Mouse (Mus musculus): ENCODE measurements around the gene Ccdc148.

Gene Ccdc148

DNA sequence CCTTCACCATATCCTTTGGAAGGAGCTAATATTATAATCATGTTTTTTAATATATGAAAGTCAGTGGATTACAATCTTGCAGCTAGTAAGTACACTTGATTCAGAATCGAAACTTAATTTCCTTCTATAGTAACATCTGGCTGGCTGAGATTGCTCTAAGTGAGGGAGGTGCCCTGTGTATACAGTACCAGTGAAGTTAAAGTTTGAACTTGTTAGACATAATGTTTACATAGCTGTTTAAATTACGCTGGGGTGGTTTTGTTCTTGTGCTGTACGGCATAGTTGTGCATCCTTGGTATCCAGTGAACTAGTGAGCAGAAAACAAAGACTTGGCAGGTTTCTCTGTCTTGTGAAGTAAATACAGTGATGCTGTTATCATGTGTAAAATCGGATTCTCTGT is 18.5 kb upstream of the Ccdc148 start:
- DNase-seq = no peak

DNA sequence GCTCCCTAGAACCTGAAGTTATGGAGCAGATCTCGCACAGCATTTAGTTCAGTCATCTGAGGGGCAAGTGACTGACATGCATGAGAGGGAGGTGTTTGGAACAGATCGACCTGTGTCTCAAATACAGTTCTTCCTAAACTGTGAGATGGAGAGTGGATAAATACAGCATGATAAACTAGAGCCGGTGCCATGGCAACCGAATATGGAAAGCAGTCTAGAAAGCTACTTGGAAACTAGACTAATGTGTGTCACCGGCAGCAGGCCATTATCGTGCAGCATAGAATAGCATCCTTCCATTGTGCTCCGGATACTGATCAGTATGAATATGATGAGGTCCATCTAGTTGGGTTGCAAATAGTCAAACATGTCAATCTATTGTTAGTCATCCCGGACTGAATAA is 17.7 kb upstream of the Ccdc148 start:
- no peak for DNase-seq

DNA sequence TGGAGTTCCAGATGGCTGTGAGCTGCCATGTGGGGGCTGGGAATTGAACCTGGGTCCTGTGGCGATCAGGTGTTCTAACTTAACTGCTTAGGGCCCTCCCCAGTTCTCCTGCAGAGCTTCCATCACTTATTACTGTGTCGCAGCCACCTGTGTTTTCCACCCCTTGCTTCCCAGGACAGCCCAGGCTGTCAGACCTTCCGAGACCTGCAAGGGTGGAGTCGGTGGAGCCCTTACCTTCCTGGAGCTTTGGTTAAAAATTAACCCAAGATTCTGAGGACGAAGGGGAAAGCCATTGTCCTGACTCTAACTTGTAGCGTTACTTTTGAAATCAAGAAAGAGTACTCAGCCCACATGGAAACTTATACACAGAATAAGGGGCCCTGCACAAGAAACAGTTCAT is 15.4 kb upstream of the Ccdc148 start:
- peak; percentile 51 to 64 for DNase-seq

DNA sequence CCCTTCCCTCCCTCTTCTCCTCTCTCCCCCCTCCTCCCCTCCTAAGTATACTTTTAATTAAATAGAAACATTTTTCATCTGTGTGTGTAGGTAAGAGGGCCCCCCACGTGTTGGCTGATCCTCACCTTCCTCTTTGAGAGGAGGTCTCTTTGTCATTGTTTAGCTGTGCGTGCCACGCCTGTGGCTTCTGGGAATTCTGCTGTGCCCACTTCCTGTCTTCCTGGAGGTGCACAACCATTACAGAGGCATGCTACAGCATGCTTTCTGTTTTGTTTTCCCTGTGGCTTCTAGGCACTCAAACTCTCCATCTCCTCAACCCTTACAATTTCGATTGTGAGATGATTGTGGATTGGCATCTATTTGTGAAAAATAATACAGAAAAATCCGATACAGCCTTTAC is 11.1 kb upstream of the Ccdc148 start:
- DNase-seq = peak in 1 of 2 experiments; percentile 12

DNA sequence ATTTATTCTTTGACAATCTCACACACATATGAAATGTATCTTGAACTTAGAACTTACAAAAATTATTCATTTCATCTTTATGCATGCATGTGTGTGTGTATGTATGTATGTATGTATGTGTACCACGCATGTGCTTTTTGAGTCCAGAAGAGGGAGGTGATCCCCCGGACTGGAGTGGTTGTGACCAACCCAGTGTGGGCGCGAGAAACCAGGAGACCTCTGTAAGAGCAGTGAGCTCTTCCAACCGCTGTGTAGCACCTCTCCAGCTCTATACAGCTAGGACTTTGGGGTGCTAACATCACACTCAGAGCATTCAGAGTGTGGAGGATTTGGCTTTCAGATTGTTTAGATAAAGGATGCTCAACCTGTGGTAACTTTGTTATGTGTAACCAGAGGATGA is 10.1 kb upstream of the Ccdc148 start:
- no peak for DNase-seq

DNA sequence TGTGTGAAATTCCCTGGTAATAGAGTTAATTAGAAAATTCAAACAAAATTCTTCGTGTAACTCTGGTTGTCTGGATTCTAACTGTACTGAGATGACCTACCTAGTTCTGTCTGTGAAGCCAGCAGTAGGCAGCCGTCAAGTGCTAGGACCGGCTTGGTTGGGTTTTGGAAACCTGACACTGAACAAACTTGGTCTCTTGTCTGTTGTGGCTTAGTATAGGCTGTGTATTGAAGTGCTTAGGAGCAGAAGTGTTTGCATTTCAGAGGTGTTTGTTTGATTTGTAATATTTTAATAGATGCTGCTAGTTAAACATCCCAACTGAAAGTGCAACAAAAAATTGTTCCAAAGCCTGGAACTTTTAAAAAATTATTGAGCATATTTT is 9.7 kb upstream of the Ccdc148 start:
- DNase-seq = peak in 1 of 2 experiments; percentile 7

DNA sequence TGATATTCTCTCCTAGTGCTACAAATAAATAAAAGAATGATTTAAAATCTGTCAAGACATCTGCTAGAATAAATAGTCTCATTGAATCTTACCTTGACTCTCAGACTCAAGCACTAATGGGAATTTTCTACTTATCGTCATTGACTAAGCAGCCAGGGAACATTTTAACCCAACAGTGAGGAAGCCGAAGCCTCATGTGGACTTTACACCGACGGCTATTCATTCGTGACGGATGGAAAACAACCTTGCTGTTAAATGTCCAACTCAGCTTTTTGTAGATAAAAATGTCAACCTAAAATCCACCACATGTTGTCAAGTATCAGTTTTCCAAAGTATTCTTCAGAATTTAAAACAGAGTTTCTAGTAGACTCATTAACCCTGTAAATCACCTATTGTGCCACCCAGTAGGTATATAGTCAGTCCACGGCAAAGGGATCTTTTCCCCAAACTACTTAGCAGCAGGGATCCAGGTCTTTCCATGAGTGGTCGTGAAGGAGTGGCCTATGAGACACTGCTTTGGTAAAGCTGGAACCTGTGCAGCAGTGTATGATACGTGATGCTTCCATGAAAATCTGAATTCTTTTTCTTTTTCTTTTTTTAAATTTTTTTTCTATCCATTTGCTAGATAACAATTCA is 9.2 kb upstream of the Ccdc148 start:
- peak; percentile 64 to 77 for DNase-seq

DNA sequence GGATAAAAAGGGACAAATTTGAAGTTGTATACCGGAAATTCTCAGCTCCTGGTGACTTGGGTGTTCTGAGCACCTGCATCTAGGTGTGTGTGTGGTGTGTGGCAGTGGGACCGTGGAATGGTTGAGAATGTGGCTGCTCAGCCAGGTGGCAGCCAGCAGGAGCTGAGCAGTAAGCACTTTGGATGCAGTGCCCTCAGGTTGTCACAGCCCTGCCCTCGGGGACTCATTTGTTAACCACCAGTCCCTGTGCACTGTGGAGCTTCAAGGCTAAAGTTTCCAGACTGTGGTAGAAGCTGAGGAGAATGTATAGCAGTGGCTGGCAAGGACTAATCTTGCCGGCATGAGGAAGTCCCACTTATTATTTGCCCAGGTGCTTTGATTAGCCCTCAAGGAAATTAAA is 7.3 kb upstream of the Ccdc148 start:
- no peak for DNase-seq

DNA sequence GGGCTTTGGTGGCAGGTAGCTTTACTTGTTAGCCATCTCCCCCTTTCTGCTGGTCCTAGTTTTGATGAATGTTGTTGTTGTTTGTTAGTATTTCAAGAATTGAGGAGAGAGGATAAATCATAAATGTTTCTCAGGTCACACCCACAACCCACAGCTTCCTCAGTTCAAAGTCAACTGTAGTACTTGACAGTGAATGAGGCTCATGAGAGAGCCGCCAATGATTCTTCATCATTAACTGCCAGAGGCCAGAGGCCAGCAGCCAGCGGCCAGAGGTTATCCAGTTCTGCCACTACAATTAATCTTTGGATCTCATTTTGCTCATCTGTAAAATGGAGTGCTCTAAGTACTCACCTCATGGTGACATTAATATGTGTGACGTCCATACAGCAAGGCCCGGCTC is 6.5 kb upstream of the Ccdc148 start:
- peak; percentile 60 to 71 for DNase-seq

DNA sequence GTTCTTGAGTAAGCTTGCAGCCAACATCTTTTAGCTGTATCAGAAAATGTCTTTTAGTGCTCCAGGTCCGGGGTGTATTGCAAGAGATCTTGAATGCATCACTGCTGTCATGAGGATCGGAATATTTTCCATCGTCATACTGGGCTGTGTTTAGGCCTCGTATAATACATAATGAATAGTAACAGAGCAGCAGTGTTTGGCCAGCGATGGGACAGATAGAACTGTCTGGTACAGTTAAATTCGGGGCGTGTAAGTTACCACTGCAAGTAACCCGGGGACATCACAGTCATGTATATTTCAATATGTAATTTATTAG is 1.8 kb upstream of the Ccdc148 start:
- DNase-seq = no peak

DNA sequence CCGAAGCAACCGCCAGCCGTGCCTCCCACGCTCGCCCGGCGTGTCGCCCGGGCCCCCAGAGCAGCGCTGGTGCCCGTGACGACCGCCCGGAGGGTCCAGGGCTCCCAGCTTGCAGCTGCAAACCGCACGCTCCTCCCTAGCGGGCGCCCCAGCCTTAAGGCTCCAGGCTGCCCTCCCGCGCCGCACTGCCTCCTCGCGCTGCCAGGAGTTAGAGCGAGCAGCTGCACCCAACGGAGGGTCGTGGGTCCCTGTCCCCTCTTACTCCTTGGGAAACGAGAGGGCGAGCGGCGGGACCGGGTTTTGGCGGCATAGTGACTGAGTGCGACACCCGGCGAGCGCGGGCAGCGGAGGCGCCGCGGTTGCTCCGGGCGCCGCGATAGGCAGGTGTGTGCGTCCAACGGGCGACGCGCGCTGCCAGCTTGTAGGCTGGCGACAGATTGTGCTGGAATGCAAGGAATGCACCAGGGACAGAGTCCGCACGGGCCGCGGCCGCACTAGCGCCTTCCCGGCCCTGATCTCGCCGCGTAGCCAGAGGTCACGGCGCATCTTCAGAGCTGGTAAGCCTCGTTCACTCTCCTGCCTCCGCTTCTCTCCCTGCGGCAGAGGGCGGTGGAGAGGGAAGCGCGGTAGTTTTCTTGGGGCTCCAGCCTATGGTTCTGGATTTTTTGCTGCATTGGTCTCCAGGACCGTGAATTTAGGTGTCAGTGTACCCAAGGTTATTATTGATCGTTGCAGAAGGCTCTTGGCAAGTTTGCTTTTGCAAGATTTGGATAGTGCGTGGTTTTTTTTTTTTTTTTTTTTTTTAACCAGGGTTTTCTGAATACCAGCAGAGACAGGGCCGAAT is 1.2 kb upstream of the Ccdc148 start:
- DNase-seq = peak; percentile 78 to 81

DNA sequence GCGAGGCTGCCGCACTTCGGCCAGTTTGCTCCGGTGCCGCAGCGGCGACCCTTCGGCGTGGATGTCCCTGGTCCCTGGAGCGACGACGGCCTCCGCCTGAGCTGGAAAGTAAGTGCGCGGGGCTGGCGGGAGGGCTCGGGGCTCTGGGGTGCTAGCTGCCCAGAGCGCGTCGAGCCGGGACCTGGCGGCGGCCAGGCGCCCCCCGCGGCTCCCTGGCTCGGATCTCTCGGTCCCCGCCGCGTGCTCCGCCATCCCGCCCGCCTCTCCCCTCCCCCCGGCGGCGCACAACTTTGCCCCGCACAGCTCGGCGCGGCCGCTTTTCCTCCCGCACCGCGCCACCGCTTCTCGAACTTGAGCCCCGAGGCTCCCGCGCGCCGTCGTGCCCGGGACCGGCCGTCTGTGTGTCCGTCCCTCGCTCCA is 548 bp upstream of the Ccdc148 start:
- no peak for DNase-seq

DNA sequence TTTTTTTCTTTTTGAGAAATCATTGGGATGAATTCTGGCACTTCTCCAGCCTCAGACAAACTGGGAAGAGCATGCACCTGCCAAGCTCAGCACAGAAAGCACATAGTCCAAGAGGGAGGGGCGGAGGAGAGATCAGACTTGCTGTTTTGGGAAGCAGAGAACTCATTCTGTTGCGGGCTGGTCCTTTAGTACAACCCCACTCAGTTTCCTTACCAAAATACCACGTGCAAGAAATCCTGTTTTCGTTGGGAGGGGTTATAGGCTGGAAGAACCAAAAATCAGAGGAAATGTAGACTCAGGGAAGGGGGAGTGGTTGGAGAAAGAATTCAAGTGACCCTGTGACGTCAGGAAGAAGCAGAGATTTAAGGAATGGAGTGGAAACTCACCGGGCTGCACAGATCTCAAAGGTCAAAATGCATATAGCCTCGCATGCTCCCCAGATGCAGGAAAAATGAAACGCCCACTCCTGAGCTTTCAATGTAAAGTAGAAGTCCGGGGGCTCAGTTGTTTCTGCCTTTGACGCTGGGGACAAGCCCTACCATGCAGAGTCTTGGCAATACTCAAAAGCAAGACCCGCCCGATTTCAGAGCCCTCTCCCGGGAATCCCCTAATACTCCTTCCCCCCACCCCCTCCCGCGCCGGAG is 400 bp downstream of the Ccdc148 start:
- DNase-seq = peak; percentile 72 to 73

DNA sequence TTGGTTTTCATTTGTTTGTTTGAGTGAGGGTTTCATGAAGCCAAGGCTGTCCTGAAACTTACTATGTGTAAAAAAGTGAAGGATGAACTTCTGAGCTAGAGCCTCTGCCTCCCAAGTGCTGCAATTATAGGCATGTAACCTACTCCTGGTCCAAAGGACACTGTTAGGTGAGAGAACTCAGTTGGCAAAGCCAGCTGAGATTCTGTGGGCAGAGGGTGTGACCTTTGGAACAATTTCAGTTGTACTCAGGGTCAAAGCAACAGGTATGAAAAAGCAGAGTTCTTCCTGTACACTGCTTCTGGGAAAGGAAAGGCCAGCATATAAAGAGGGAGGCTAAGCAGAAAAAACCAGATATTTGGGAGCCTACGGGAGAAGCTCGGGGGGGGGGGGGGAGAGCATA is 2.4 kb downstream of the Ccdc148 start:
- peak; percentile 74 to 87 for DNase-seq

DNA sequence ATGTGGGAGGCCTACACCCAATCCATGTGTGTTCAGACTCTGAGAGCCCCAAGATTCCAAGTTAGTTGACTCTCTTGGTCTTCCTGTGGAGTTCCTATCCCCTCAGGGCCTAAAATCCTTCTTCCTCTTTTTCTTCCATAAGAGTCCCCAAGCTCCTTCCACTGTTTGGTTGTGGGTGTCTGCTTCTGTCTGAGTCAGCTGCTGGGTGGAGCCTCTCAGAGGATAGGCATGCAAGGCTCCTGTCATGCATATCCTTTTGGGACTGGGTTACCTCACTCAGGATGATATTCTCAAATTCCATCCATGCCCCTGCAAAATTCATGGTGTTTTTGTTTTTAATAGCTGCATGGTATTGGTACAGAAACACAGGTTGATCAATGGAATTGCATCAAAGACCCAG is 5.1 kb downstream of the Ccdc148 start:
- DNase-seq = no peak

DNA sequence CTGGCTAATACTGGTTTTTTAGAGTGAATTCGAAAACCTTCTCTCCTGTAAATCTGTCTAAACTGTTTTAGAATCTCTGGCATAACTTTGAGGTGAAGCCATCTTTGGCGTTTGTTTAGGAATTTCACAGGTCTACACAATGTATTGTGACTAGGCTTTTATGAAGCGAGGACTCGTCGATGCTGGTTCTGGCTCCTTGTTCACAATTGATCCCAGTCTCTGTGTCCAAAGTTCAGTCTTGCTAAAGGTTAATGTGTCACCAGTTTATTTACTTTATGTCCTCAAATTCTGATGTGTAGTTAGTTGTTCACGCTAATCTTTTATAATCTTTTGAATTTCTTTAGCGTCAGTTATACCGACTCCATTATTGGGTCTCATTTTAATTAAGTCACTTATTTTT is 29.4 kb downstream of the Ccdc148 start:
- peak in 1 of 2 experiments; percentile 55 for DNase-seq

DNA sequence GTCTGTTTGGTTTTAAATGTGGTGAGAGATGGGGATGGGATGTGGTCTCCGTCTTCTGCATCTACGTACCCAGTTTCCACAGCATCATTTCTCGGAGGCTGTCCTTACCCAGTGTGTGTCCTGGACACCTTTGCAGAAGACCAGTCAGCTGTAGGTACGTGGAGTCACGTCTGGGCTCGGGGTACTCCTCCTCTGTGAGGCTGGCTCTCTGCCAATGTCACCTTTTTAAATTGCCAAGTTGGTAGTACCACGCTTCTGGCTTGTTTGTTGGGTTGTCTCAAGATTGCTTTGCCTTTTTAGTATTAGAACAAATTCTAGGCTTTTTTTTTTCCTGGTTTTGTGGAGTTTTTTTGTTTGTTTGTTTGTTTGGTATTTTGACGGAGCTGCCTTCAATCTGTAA is 30.7 kb downstream of the Ccdc148 start:
- no peak for DNase-seq

DNA sequence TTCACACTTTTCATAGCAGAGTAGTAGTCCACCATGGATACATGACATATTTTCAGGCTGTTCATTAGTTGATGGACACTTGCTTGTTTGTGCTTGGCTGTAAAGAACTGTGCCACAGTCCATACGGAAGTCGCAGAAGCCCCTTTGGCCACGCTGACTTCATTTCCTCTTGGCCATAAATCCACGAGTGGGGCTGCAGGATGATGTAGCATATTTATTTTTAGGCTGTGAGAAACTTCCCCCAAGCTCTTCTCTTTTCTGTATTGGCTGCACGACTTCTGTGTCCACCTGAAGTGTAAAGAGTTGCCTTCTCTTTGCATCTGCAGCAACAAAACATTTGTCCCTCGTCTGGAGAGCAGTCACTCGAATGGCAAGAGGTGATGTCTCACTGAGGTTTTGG is 31.5 kb downstream of the Ccdc148 start:
- DNase-seq = no peak

DNA sequence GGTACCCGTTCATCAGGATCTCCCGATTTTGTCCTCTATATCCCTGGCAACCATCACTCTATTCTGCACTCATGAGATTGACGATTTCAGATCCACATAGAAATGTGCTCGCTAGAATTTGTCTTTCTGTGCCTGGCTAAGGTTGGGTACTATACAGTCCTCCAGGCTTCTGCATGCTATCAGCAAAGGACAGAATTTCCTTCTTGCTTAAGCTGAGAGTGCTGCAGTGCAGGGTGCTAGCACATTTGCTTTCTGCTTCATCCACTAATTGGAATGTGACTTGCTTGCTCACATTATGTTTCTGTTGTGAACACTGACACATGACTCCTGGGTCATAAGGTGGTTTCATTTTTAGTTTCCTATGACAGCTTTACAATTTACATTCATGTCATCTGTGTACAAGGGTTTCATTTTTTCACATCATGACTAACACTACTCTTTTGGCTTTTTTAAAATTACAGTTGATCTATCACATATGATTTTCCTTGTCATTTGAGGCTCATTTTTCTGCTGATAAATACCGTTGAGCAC is 104.8 kb downstream of the Ccdc148 start:
- DNase-seq = no peak

DNA sequence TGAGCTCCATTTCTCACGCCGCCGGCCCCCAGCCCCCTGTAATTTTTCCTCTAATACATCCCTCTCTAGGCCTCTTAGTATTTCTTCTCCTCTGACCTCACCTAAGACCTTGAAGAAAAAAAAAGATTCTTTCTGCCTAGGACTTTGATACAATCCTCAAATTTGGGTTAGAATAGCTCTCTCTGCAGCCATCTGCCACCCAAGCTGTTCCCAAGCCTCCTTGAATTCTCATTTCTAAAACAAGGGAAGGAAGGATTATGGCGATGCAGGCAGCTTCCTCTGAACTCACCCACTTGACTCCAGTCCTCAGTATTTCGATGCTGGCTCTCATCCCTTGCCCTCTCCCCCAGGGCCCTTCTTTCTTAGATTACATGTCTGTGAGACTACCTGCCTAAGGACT is 106.1 kb downstream of the Ccdc148 start:
- no peak for DNase-seq

DNA sequence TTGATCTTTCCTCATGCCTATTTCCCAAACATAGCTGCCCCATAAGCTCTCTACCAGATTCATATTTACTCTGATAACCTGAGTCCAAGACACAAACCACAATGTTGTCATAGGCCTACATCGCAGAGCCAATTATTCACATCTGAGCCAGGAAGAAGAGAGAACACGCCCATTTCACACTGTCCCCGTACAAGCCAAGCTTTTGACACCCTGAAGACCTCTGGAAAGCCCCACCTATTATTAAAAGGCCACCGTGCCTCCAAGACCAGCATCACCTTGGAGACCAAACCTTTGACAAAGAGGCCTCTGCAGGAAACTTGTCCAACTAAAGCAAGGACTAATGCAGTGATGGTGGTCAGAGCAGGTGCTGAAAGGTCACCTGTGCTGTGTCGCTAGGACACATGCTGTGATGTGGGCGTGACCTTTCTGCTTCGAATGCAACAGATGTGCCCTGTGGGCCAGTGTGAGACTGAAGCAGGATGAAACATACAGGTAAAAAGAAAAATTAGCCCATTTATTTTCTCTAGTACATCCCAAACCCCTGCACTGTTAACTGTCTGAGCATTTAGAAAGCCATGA is 106.9 kb downstream of the Ccdc148 start:
- no peak for DNase-seq

DNA sequence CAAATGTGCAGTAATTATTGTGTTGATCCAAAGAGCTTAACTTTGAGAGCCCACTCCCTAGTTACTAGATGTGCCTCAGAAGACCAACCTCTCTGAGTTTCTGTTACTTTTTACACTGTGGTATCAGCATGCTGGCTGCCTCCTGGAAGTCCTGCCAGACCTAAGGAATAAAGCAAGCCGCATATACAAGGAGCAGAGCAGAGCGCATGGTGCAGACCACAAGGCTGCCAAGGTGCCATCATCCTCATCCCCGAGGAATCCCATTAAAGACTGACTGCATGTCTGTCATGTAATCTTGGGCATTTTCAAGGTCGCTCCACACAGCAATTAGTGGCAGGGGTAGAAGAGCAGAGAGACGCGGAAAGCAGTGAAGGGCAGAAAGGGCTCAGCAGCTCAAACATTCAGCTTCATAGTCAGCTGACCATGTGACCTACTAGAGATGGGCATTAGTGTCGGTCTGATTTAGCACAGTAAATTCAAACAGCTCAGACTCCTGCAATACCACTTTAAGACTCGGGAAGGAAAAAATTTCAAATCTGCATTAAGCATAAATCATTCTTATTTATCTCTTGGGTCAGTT is 110.1 kb downstream of the Ccdc148 start:
- DNase-seq = no peak

DNA sequence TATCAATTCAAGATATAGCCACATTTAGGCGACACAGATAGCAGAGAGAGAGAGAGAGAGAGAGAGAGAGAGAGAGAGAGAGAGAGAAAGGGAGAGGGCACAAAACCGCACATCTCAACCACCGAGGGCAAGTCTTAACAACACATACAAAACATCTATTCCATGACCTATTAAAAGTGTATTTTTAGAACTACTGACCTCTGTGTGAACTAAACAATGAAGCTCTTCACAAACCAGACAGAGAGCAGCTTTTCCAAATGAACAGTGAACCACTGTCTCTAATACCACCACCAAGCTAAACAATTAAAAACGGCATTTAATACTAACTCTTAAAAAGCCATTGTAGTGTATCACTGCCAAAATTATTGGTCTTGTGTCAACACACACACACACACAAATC is 110.8 kb downstream of the Ccdc148 start:
- no peak for DNase-seq

Measured in kidney, adult 8-10 months (tissue).